Mouse (Mus musculus): ENCODE data around the gene Cfd.
"Not testable (repeated sequence)": the region's sequence is repeated elsewhere in the genome, so short reads cannot be mapped to it uniquely, and the experiment has no call there.

Cfd gene

DNA sequence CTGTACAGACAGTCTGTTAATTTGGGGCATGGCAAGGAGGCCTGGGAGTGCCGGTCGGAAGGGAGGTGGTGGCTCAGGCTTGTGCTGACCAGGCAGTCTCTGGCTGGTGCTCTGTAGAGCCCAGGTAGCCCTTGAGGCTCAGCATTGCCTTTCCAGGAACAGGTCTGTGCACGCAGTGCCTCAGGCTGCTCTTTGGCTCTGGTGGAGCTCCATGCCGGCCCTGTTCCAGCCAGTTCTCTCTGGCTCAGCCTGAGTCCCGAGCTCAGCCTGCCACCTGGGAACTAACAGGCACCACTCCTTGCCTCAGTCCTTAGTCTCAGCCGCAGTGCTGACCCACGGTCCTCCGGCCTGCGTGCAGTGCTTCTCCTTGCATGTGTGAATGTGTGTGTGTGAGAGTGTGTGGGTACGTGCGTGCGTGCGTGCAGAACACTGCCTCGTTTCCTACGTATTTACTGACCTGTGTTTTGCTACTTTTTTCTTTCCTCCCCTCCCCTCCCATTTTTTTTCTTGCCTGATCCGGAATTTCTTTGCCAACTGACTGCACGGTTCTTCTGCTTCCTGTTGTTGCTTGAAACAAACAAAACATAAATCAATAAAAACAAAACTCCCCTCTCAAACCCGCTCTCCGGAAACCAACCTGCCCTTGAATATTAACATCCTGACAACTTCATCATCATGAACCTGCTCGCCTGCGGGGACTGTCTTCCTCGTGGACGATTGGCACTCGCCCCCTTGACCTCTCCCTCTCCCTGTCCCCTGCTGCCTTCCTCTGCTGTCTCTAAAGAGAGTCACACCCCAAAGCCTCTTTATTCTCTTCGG lies 29.2 kb upstream of the Cfd start:
- no peak for DNase-seq

DNA sequence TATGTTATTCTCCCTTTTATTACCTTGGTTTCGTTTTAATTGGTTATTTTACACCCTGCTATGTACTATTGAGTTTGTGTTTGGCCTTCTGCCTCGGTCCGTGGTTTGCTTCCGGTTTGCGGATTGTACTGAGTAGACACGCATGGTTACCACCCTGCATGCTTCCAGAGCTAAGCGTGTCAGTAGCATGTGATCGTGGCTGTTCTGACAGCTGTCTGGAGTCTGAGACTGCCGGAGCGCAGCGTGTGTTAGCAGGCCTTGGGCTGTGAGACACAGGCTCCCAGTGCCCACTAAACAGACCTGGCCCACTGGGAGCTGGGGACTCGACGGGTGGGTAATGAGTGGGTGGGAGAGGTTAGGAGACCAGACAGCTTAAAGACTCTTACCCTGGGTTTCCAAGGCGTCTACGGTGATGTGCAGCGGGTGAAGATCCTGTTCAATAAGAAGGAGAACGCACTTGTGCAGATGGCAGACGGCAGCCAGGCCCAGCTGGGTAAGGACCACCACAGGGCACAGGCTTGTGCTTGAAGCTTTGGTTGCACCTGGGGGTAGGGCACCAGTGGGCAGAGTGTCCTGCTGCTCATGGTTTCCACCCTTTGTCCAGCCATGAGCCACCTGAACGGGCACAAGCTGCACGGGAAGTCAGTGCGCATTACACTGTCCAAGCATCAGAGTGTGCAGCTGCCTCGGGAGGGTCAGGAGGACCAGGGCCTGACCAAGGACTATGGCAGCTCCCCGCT lies 28.4 kb upstream of the Cfd start:
- no peak for DNase-seq

DNA sequence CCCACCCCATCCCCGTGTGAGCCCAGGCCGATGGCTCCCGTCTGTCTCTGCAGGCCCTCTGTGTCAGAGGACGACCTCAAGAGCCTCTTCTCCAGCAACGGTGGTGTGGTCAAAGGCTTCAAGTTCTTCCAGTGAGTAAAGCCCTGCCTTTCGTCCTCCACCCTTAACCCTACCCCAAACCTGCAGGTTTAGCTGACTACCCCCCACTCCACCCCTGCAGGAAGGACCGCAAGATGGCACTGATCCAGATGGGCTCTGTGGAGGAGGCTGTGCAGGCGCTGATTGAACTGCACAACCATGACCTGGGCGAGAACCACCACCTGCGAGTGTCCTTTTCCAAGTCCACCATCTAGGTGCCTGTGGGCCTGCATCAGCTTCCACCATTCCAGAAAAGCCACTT lies 27.7 kb upstream of the Cfd start:
- no peak for DNase-seq

DNA sequence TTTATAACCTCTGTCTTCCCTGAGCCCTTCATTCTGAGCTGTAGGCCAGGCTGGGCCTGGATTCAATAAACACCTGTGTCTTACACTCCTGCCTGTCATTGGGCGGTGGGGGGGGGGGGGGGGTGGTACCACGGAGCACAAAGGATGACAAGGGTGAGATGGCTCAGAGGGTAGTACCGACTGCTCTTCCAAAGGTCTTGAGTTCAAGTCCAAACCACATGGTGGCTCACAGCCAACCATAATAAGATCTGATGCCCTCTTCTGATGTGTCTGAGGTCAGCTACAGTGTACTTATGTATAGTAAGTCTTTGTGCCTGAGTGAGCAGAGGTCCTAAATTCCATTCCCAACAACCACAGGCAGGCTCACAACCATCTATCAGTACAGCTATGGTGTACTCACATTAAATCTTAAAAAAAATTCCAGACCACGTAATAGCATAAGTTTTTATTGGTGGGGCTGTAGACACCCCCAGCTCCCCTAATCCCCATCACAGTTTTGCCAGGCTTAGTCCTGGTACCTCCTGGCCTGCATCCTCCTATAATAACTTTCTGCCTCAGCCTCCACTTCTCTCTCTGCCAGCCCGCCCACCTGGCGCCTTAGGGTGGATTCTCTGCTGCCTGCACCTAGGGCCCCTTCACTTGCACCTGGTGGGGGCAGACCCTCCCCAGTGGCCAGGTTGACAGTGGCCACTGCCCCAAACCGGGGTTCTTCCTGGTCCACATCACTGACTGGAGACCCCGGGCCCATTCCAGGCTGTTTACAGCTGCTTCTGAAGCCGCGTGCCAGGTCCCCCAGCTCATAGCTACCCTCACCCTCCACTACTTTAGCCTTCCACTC lies 26.1 kb upstream of the Cfd start:
- no peak for DNase-seq

DNA sequence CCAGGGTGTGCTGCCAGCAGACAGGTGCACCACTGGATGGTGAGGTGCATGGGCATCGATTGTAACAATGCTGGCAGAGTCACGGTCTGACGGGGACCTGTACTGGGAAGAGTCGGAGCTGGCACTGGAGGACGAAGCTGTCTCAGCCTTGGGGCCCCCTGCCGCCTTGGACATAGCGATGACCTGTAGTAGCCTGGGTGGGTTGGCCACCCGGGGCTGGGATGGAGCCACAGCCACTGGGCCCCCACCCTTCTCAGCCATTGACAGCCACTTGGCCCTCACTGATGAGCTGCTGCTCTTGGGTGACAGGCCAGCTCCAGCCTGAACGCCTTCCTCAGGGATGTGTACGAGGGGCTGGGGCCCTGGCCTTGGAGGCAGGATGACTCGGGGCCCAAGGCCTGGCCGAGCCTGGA lies 25.5 kb upstream of the Cfd start:
- no peak for DNase-seq

DNA sequence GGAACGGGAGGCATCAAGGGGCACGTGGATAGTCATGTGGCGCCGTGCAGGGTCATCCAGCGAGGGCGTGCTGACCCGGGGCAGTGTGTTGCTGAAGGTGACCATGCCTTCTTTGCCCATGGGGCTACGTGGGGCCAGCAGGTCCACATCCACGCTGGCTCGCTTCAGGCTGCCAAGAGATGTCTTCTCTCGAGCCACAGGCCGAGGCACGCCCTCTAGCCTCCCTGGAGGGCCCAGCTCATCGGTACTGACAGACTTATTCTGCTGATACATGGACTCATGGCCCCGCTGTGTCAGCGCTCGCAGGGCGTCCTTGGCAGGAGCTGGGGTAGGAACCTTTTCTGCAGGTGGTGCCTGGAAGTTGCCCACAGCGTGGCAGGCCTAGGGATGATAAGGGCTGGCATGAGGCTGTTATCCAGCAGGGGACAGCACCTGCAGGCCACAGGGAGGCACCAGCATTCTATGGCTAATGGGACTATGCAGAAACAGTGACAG lies 24.8 kb upstream of the Cfd start:
- DNase-seq = no peak

DNA sequence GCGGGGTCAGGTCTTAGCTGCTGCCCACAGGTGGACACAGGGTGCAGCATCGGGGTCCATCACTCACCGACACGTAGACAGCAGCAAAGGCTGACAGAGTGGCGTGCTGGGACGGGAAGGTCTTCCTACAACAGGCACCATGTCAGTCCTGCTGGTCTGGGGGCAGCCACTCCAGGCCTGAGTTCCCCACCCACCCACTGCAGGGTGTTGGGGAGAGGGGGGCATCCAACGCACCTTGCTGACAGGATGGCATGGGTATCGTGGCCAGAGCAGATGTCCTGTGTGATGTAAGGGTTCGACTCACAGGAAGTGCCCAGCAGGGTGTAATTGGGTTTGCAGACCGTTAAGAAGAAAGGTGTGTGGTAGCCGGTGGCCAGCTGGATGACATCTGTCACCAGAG lies 24.1 kb upstream of the Cfd start:
- no peak for DNase-seq

DNA sequence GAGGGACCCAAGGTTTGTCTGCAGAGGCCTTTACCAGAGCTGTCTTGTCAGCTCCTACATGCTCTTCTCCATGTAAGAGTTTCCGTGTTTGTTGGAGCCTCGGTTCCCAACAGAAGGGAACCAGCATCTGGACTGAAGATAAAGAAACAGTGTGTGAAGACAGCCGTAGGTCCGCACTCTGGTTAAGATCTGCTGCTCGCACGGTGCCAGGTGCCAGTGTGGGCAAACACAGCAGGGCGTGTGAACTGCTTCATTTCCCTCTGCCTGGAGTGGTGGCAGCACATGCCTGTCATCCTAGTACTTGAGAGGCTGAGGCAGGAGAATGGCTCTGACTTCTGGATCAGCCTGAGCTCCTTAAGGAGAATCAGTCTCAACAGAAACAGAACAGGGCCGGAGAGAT lies 18.8 kb upstream of the Cfd start:
- DNase-seq = no peak

DNA sequence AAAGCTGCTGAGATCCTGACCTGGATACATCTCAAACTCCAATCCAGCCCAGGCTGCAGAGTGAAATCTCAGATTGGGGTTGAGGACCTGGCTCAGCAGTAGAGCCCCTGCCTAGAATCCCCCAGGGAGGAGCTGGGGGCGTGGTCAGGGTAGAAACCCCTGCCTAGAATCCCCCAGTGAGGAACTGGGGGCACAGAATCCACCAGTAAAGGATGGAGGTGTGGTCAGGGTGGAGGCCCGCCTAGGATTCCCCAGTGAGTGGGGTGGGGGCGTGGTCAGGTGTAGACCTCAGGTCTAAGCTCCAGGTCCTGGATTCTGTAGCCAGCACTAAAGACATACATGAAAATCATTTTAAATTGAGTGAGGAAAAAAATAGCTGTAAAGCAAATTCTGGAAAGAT lies 17.8 kb upstream of the Cfd start:
- DNase-seq = no peak

DNA sequence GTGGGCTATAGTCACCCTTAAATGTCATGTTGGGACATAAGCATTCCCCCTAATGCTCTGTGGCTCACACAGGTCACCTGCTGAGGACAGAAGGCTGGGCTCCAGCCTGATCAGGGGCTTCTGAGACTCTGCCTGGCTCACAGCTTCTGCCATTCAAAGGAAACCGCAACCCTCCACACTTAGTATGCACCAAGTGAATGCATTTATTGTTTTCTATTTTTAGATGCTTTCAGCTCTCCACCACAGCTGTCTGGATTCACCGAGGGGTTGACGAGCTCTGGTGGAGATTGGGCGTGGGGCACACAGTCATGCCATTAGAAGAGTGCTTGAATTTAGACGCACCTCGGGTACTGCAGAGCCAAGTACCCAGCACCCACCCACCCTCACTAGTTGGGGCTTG lies 17.3 kb upstream of the Cfd start:
- DNase-seq = no peak

DNA sequence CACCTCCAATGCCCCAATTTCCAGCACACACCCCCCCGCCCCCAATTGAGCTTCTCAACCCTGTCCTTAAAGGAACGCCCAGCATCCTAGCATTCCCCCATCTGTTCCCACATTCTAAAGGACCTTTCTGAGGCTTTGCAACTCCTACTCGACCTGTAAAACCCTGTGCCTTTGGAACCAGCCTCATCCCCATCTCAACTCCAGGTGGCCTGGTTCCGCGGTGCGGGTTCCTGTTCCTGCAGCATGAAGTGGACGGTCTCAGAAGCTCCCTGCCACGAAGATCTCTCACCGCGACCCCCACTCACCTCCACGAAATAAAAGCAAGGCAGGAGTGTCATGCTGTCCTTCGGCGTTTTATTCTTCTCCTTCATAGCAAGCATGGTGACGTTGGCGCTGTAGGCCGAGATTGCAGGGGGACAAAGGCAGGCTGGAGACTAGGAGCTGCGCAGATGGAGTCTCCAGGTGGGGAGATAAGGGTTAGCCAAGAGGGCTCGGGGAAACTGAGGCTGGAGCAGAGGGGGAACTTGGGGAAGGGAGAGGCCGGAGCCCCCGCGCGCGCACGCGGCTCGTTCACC lies 16.9 kb upstream of the Cfd start:
- no peak for DNase-seq

DNA sequence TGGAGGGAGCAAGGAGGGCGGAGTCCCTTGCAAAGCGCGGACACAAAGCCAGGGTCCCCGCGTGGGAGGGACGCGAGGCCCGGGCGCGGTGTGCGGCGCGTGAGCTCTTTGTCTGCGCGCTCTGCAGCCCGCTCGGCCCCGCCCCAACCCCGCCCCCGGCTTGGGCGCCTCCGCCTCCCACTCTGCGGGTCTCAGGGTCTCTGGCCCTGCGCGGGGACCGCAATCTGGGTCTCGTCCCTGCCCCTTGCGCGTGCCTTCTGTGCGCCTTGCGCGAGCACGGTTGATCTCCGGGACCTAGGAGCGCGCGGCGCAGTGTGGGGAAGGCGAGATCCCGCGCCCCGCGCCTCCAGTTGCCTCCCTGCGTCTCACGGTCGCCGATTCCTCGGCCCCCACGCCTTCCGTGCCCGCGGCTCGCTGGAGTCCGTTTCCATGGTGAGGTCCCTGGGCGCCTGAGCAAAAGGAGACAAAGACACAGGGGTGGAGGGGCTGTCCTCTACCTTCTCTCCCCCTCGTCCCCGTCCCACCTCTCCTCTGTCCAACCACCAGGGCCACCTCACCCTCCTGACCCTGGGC lies 16.3 kb upstream of the Cfd start, which contains the start of the genes Prtn3 and Plppr3:
Gene Prtn3, plus strand, starts transcription at position 187 of the 573 bp plus-strand sequence.
Gene Plppr3, minus strand, starts transcription at position 345 of the 573 bp plus-strand sequence.
- no peak for DNase-seq

DNA sequence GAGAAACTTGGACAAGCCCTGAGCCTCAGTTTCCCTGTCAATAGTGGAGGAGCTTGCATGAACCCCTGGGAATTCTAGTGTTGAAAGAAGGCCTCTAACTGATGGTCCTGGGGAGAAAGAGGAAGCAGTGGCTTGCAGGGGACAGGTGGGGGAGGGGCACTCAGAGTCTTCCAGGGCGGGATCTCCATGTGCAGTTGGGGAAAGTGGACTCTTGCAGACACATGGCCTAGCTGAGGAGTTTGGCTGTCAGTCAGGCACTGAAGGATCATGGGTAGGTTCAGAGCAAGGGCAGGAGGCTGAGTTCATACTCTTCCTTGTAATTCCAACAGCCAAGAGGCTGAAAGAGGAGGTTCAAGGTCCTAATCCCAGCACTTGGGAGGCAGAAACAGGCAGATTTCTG lies 13.5 kb upstream of the Cfd start:
- no peak for DNase-seq

DNA sequence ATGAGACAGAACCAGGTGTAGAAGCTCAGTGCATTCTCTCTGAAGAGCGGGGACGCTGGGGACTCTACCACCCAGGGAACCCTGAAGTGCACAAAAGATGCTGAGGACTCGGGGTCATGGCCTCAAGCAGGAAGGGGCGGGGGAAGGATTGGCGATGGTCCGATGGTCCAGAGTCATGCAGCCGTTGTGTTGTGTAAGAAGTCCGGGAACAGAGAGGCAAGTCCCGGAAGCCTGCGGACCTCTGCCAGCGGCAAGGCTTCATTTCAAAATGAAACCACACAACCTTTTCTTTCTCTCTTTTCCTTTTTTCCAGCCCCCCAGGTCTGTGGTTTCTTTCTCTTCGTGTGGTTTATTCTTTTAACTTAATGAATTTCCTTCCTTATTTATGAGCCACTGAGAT lies 12.9 kb upstream of the Cfd start:
- peak; percentile 54 for DNase-seq

DNA sequence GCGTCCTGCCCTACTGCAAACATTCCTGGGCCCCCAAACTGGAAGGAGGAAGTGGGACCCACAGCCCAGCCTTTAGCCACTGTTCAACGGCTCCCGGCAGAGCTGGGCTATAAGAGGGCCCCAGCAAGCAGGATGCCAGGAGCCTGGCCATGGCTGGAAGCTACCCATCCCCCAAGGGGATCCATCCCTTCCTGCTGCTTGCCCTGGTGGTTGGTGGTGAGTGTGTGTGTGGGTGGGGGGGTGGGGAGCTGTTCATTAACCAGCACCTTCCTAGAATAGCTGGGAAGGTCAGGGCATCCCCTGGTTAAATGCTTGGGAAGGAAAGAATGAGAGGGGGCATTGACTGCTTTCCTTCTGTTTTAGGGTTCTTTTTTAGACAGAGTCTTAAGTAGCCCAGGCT lies 11.1 kb upstream of the Cfd start:
- DNase-seq = no peak

DNA sequence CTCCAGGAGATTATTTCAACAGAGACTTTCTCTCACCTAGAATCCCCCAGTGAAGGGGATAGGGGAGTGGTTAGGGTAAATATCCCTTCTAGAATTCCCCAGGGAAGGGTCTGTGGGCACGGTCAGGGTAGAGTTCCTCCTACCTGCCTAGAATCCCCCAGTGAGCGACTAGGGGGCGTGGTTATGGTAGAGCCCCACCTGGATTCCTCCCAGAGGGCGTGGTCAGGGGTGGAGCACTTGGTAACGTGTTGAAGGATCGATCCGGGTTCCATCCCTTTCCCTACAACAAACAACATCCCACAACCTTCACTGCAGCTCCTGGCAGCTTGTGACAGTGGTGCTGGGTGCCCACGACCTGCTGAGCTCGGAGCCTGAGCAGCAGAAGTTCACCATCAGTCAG lies 9.9 kb upstream of the Cfd start:
- DNase-seq = no peak

DNA sequence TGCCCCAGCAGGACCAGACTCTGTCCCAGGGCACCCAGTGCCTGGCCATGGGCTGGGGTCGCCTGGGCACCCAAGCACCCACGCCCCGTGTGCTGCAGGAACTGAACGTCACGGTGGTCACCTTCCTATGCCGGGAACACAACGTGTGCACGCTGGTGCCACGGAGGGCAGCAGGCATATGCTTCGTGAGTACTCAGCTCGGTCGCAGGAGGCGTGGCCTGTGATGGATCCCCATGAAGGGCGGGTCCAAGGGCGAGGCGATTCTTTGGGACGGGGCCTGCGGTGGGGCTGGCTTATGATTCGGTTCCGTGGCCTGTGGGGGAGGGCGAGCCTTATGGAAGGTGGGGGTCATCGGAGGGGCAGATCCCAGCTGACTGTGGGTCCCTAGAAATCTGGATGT lies 8.7 kb upstream of the Cfd start:
- peak; percentile 38 for DNase-seq

DNA sequence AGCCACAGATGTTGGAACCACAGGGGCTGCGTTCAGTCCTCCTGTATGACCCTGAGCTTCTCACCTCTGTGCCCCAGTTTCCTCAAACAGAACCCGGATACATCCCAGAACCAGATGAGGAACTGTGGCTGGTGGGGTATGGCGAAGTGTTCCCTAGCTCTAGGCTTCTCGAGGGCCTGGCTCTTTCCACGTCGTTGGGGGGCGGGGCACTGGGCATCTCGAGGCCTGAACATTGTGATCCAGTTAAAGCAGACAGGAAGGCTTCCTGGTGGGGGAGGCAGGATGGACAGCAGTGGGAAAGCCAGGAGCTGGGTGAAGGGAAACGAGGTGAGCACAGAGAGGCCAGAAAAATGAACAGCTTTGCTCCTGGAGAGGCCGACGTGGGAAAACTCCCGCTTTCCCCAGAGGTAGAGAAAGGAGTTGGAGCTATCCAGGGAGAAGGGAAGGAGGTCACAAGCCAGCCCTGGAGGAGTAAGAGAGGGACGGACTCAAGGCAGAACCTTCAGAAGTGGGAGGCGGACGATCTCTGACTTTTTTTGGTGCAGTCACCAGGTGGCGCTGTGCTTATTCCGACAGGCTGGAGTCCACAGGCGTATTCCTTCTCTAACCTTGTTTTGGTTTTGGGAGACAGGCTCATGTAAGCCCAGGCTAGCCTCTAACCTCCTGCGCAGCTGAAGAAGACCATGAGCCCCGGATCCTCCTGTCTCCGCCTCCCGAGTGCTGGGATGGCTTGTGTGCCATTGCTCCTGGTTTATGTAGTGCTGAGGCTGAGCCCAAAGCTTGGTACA lies 7.2 kb upstream of the Cfd start:
- peak; percentile 89 for DNase-seq

DNA sequence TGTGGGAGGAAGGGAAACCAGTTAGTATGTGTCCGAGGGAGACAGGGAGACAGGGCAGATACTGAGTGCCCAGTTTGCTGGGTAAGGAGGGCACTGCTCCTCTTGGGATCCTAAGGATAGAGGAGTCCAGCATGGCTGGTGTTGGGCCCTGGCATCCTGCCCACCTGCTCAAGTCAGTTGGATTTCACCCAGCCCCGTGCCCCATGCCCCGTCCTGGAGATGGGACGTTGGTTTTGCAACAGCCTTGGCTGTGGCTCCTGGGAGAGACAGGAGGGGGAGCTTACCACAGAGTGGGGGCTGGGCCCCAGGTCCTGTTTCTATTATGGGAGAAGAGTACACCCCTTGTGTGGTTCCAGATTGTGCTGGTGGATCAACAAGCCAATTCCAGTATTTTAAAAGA lies 6.2 kb upstream of the Cfd start:
- peak; percentile 78 for DNase-seq

DNA sequence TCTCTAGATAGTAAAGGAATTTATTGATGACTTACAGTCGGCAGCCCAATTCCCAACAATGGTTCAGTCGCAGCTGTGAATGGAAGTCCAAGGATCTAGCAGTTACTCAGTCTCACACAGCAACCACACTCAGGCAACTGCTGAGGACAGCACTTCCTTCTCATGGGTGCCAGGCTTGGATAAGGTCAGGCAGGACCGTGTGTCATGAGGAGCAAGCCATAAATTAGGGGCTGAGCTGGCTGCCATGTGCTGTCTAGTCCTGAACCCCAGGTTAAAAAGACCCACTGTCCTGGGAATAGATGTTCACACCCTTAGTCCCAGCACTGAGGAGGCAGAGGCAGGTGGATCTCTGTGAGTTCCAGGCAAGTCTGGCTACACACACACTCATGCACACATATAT lies 5.7 kb upstream of the Cfd start:
- DNase-seq = not testable (repeated sequence)

DNA sequence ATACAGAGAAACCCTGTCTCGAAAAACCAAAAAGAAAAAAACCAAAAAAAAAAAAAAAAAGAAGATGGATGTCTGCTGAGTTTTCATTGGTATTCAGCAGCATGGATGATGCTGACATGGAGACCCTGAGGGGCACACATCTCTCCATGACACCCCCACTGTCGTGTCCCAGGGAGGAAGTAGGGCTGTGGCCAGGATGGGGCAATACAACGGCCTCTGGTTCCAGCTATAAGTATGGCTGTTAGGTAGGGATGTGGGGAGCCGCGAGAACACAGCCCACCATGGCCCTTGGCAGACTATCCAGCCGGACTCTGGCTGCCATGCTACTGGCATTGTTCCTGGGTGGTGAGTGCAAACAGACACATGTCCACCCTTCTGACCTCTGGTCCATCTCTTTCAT lies 4.6 kb upstream of the Cfd start, which contains the start of gene Elane:
Gene Elane, plus strand, starts transcription at position 194 of the 400 bp plus-strand sequence.
- no peak for DNase-seq

DNA sequence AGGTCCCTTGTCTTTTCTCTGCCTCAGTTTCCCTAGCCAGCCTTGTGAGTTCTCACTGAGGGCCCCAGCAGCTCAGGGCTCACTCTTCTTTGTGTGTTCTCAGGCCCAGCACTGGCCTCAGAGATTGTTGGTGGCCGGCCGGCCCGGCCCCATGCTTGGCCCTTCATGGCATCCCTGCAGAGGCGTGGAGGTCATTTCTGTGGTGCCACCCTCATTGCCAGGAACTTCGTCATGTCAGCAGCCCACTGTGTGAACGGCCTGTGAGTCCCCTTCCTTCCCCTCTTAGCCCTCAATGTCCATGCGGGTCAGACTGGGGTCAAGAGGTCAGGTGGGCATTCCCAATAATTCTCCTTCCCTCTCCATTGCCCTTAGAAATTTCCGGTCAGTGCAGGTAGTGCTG lies 4.0 kb upstream of the Cfd start:
- DNase-seq = no peak

Data from lung, postnatal 14 days (tissue).